Mouse (Mus musculus) liver, postnatal 0 days (tissue): ENCODE results near the gene Mcidas. TPM values are rescaled to one million over a fixed set of nuclear protein-coding genes. Genes with fewer than 3 reads are reported as not detected.

Source experiments
- ATAC-seq: fragments of 200-750 bp; cut with Nextera tagmentation; 2 replicates; pipeline ENCODE4 v1.8.0; 2017; ENCODE audit warnings: mild to moderate bottlenecking, moderate library complexity
- DNase-seq: peaks from one replicate; pipeline ENCODE4 v3.0.0-alpha.2; 2016
- H3K27ac ChIP-seq: fragments of 300-500 bp; sonication (generic); 2 replicates; pipeline ENCODE4 v1.5.1; 2014; ENCODE audit warnings: antibody characterized with exemption, moderate library complexity, mild to moderate bottlenecking, low read depth
- H3K27me3 ChIP-seq: fragments of 300-500 bp; sonication (generic); 2 replicates; pipeline ENCODE4 v1.6.1; 2014; ENCODE audit warnings: low read length, control low read depth, mixed read lengths; ENCODE audit not compliant: insufficient read depth
- H3K36me3 ChIP-seq: fragments of 300-500 bp; sonication (generic); replicated peaks from 2 replicates; pipeline ENCODE4 v1.6.1; 2014; ENCODE audit warnings: mild to moderate bottlenecking, control low read depth, low read length, moderate library complexity, mixed read lengths; ENCODE audit not compliant: insufficient read depth
- H3K4me1 ChIP-seq: fragments of 300-500 bp; sonication (generic); 2 replicates; pipeline ENCODE4 v1.6.1; 2014; ENCODE audit warnings: antibody characterized with exemption, mild to moderate bottlenecking, control low read depth; ENCODE audit not compliant: insufficient read depth
- H3K4me2 ChIP-seq: fragments of 300-500 bp; sonication (generic); 2 replicates; pipeline ENCODE4 v1.6.1; 2014; ENCODE audit warnings: low read depth, mild to moderate bottlenecking, low read length, moderate library complexity, mixed read lengths
- H3K4me3 ChIP-seq: fragments of 300-500 bp; sonication (generic); 2 replicates; pipeline ENCODE4 v1.5.1; 2014; ENCODE audit warnings: low read depth, low read length
- H3K9ac ChIP-seq: fragments of 300-500 bp; sonication (generic); replicated peaks from 2 replicates; pipeline ENCODE4 v1.6.1; 2014; ENCODE audit warnings: mild to moderate bottlenecking, moderate library complexity
- H3K9me3 ChIP-seq: fragments of 300-500 bp; sonication (generic); 2 replicates; pipeline ENCODE4 v1.6.1; 2016; ENCODE audit warnings: mild to moderate bottlenecking, control low read depth, low read length, mixed read lengths
- CTCF ChIP-seq: sonication (generic); IDR thresholded peaks from 2 replicates; pipeline ENCODE4 v1.5.1; 2016; ENCODE audit warnings: antibody characterized with exemption, low read depth
- EP300 ChIP-seq: IDR thresholded peaks from 2 replicates; pipeline ENCODE4 v1.6.1; 2016; ENCODE audit warnings: antibody characterized with exemption, low read depth, mild to moderate bottlenecking
- WGBS: fragments of 180-500 bp; shearing (Covaris S2); extraction: QIAGEN DNeasy Blood & Tissue Kit; methylation state at CpG from one replicate; pipeline ENCODE4 v1.1.7; 2014; ENCODE audit not compliant: insufficient replicate concordance; 5-methylcytosine and 5-hydroxymethylcytosine counted together
- polyA plus RNA-seq: library from polyadenylated mRNA; unstranded; fragments of >200 nt; fragmentation: Nextera tagmentation; extraction: Ambion mirVana; gene quantifications from 2 replicates; pipeline ENCODE4 v1.2.1, GENCODE M21; 2015

Gene Mcidas
- polyA plus RNA-seq, 1 experiment from 2014 or later = not detected

GRCm38 (mm10) chr13:113023274-113024143, 29.9 kb downstream of the Mcidas start:
- WGBS = 48% methylated on average over 17 of the region's 17 CpGs
- no peaks in the 10 kb centered on the region for H3K4me1 ChIP-seq
- peaks cover 5% of the 10 kb centered on the region; the same call in 1 of the 2 replicates for H3K27me3 ChIP-seq
- H3K4me3 ChIP-seq = no peak overlapping the region
- ATAC-seq = no peak
- H3K9me3 ChIP-seq = no peaks in the 10 kb centered on the region
- H3K4me2 ChIP-seq = no peak overlapping the region
- H3K36me3 ChIP-seq = no peaks in the 10 kb centered on the region
- no peak overlapping the region for H3K27ac ChIP-seq
- TF ChIP-seq CTCF (no peak), EP300 (no peak)
- H3K9ac ChIP-seq = no peak overlapping the region
- no peak for DNase-seq

DNA sequence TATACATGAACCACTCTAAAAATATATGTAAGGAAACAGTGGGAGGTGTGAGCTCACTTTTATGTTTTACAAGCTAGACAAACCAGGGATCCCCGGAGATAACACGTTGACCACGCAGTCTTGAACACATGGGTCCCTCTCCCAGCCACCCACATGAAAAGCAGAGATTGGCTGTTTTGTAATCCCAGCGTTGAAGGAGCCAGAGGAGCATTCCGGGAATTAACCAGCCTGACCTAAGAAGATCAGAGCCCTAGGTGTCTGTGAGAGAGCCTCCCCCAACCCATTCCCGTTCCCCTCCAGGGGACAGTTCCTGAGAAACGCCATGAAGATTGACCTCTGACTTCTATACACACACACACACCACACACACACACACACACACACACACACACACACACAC, 37.7 kb downstream of the Mcidas start:
- no peak overlapping the region for H3K4me3 ChIP-seq
- H3K27me3 ChIP-seq = peaks cover 68% of the 10 kb centered on the region
- DNase-seq = no peak
- H3K9ac ChIP-seq = no peak overlapping the region
- H3K27ac ChIP-seq = no peak overlapping the region
- TF ChIP-seq EP300 (no peak), CTCF (no peak)
- peak overlapping the region; percentile 80 for H3K4me2 ChIP-seq
- H3K4me1 ChIP-seq = peaks cover 12% of the 10 kb centered on the region; the same call in 1 of the 2 replicates
- no peak for ATAC-seq
- WGBS = 4% methylated on average over 7 of the region's 7 CpGs
- H3K9me3 ChIP-seq = no peaks in the 10 kb centered on the region
- H3K36me3 ChIP-seq = no peaks in the 10 kb centered on the region

DNA sequence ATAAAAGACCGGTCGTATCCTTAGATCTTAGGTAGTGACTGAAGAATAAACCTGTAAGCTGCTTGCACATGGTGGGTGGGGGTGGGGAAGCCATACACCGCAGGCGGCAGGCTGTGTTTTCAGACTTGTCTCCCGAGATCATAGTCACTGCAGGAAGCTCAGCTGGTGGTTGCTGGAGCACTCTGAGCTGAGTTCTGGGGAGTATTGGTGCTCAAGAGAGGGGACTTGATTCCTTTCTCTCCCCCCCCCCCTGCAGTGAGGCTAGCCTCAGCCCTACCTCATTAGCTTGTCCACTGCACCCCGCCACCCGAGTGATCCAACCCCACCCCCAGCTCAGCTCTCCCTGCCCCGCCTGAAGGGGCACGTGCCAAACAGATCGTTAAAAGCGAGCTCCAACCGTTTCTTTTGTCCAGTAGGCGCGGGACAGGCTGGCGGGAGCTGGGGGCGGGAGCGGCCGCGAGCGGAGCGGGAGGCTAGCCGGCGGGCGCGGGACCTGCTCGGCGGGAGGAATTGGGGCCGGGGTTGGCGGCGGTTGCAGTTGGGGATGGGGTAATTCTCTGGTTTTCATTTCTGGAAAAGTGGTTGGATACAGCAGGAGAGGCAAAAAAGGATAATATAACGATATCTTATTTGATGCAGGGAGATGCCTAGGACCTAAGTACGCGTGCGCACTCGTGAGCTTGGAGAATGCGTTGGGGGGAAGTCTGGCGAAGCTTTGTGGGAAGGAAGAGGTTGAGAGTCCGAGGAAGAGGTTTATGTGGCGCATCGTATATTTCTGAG, 38.3 kb downstream of the Mcidas start:
- WGBS = under 1% methylated on average over 40 of the region's 40 CpGs
- Histone ChIP-seq H3K4me2 (peak overlapping the region; percentile 80), H3K27me3 (peaks cover 69% of the 10 kb centered on the region), H3K9me3 (no peaks in the 10 kb centered on the region), H3K36me3 (no peaks in the 10 kb centered on the region), H3K4me1 (peaks cover 12% of the 10 kb centered on the region; the same call in 1 of the 2 replicates), H3K4me3 (peak overlapping the region; percentile 50), H3K27ac (no peak overlapping the region), H3K9ac (no peak overlapping the region; the same call in 1 of the 2 replicates)
- peak; percentile 24; the same call in 1 of the 2 replicates for ATAC-seq
- no peak for TF ChIP-seq CTCF
- TF ChIP-seq EP300 = no peak
- DNase-seq = peak; percentile 36

GRCm38 (mm10) chr13:113032831-113033230, 39.2 kb downstream of the Mcidas start:
- Histone ChIP-seq H3K27me3 (peaks cover 67% of the 10 kb centered on the region), H3K4me2 (no peak overlapping the region), H3K9me3 (no peaks in the 10 kb centered on the region), H3K9ac (no peak overlapping the region), H3K4me1 (peaks cover 12% of the 10 kb centered on the region; the same call in 1 of the 2 replicates), H3K4me3 (no peak overlapping the region), H3K27ac (no peak overlapping the region), H3K36me3 (no peaks in the 10 kb centered on the region)
- TF ChIP-seq CTCF = no peak
- TF ChIP-seq EP300 = no peak
- ATAC-seq (no peak), DNase-seq (no peak)

- Histone ChIP-seq H3K4me2 (peak overlapping the region; percentile 90), H3K36me3 (no peaks in the 10 kb centered on the region), H3K4me3 (peak overlapping the region; percentile 51), H3K27ac (no peak overlapping the region), H3K27me3 (peaks cover 64% of the 10 kb centered on the region), H3K4me1 (peaks cover 12% of the 10 kb centered on the region; the same call in 1 of the 2 replicates), H3K9me3 (no peaks in the 10 kb centered on the region), H3K9ac (no peak overlapping the region)
- DNase-seq (no peak), ATAC-seq (no peak)
- TF ChIP-seq EP300 = no peak
- TF ChIP-seq CTCF = no peak
- 3% methylated on average over 11 of the region's 11 CpGs for WGBS
Measured at GRCm38 (mm10) chr13:113034271-113034886, 40.7 kb downstream of the Mcidas start.

DNA sequence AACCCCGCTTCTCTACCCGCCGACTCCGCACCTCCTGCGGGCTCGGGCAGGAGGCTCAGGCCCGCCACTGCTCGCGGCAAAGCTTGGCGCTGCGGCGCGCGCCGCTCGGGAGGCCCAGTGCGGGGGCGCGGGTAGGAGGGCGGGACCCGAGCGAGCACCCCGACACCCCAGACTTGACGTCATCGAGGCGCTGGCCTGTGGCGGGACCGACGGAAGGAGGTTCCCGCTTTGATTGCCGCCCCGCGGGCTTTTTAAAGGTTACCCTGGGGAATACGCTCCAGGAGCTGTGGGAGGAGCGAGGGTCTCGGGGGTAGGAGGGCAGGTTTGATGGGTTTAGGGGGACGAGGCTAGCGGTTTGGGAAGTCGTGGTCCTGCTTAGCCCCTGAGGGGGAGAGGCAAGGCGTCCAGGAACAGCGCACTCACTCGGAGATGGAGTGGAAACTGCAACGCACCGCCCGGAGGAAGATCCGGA, 41.3 kb downstream of the Mcidas start, which contains the start of gene Cdc20b:
Cdc20b (plus strand) TSS at position 162 of the 472 bp plus-strand sequence.
- TF ChIP-seq EP300 (no peak), CTCF (no peak)
- Histone ChIP-seq H3K27ac (no peak within 1 kb of the TSS), H3K9me3 (no peaks in the 10 kb centered on the region), H3K4me3 (peak within 1 kb of the TSS; percentile 51), H3K9ac (0 out of 2 replicates have a peak within 1 kb of the TSS, but pooled peaks have one; percentile 30), H3K4me1 (peaks cover 12% of the 10 kb centered on the region; the same call in 1 of the 2 replicates), H3K36me3 (no peaks in the 10 kb centered on the region), H3K4me2 (peak within 1 kb of the TSS; percentile 90), H3K27me3 (peaks cover 59% of the 10 kb centered on the region)
- WGBS = 2% methylated on average over 42 of the region's 46 CpGs
- peak; percentile 47 for DNase-seq
- peak; percentile 64 for ATAC-seq
